Comparison of ENCODE assay signal across 17 mouse cellular contexts in genomic region chr2:173085763-173086162, GRCm38 (mm10). TPM values are rescaled to one million over a fixed set of nuclear protein-coding genes. Genes with fewer than 3 reads are reported as not detected.
DNase-seq lines count a peak whose midpoint lies in the region; ATAC-seq and TF ChIP-seq lines count a peak whose summit lies in the region.
"Had no signal": no experiment of that assay in that cellular context is flagged by ENCODE, and none has a peak within 500 bp of the region (broad histone marks: within the 10 kb centered on the region; RNA-seq: fewer than 3 reads in every experiment).

No protein-coding gene starts in this region.

- no peaks in the 10 kb centered on the region for H3K27me3 ChIP-seq in heart, embryonic 14.5 days (ENCODE audit: control insufficient read depth, insufficient read depth, low read length)
- no peaks in the 10 kb centered on the region for H3K27me3 ChIP-seq in heart, postnatal 0 days (ENCODE audit: control insufficient read depth, insufficient read depth, low read length)
- H3K27me3 ChIP-seq: forebrain, embryonic 13.5 days; neural tube, embryonic 13.5 days had no signal

- no peak for ATAC-seq in heart, embryonic 14.5 days (ENCODE audit: insufficient number of reproducible peaks, insufficient read depth, low FRiP score, low read depth)
- ATAC-seq in heart, postnatal 0 days (ENCODE audit: insufficient read depth, low read depth) = no peak
- ATAC-seq: forebrain, embryonic 13.5 days; liver, postnatal 0 days; midbrain, embryonic 15.5 days had no signal

- no peaks in the 10 kb centered on the region for H3K9me3 ChIP-seq in heart, embryonic 14.5 days (ENCODE audit: control insufficient read depth, low read length)
- H3K9me3 ChIP-seq in heart, postnatal 0 days (replicated peaks; ENCODE audit: control insufficient read depth, low read length) = no peaks in the 10 kb centered on the region
- H3K9me3 ChIP-seq: forebrain, embryonic 13.5 days; hindbrain, embryonic 13.5 days; midbrain, embryonic 15.5 days; neural tube, embryonic 13.5 days had no signal

- H3K4me1 ChIP-seq in heart, embryonic 14.5 days (ENCODE audit: control insufficient read depth in 2 of 2, insufficient read depth in 2 of 2, low read length in 2 of 2) = peaks cover 28 to 36% of the 10 kb centered on the region in 2 experiments
- peaks cover 18% of the 10 kb centered on the region for H3K4me1 ChIP-seq in heart, postnatal 0 days (ENCODE audit: control insufficient read depth, insufficient read depth)
- H3K4me1 ChIP-seq: forebrain, embryonic 13.5 days; midbrain, embryonic 15.5 days had no signal

- no peak for TF ChIP-seq EP300 in heart, postnatal 0 days (IDR thresholded peaks at IDR 0.05; ENCODE audit: low read depth)

- DNase-seq in heart, postnatal 36 days = no peak
- DNase-seq in CD8-positive naive resting alpha-beta T cell, adult 2 months (ENCODE audit: low read depth in 2 of 2, low spot score in 2 of 2) = peak; percentile 82 to 85
- no peak for DNase-seq in heart, postnatal 0 days (ENCODE audit: low spot score)
- DNase-seq in thymus, postnatal 0 days (ENCODE audit: low spot score) = peak; percentile 91
- DNase-seq in kidney, adult 18-20 months = no peak
- no peak for DNase-seq in frontal cortex, postnatal 14 days (ENCODE audit: low spot score in 2 of 2)
- no peak for DNase-seq in right cerebral cortex, postnatal 14 days
- DNase-seq: adrenal gland, postnatal 36 days; kidney, adult 9 months; liver, postnatal 0 days had no signal

- WGBS in heart, embryonic 14.5 days = 89% methylated on average over 9 of the region's 9 CpGs
- 83% methylated on average over 9 of the region's 9 CpGs for WGBS in heart, postnatal 0 days

- intact Hi-C loops in heart, postnatal 36 days (cut with DNase I) = no loop called here

- no peak for TF ChIP-seq CTCF in heart, postnatal 0 days (IDR thresholded peaks at IDR 0.05; ENCODE audit: low read depth)

- H3K9ac ChIP-seq in heart, embryonic 14.5 days (ENCODE audit: low read length) = no peak overlapping the region
- H3K9ac ChIP-seq in heart, postnatal 0 days (replicated peaks; ENCODE audit: low read depth, low read length) = no peak overlapping the region
- H3K9ac ChIP-seq: forebrain, embryonic 13.5 days; hindbrain, embryonic 13.5 days; liver, postnatal 0 days; midbrain, embryonic 15.5 days; neural tube, embryonic 13.5 days had no signal

- no peak overlapping the region for H3K4me3 ChIP-seq in heart, embryonic 14.5 days (ENCODE audit: control insufficient read depth in 1 of 2, insufficient read depth in 1 of 2, low read depth in 1 of 2, low read length in 2 of 2)
- H3K4me3 ChIP-seq in heart, postnatal 0 days (ENCODE audit: low read depth, low read length) = no peak overlapping the region
- H3K4me3 ChIP-seq: forebrain, embryonic 13.5 days; hindbrain, embryonic 13.5 days; midbrain, embryonic 15.5 days; neural tube, embryonic 13.5 days had no signal

- peak overlapping the region; percentile 8 to 89; a peak in 3 of 4 replicates for H3K27ac ChIP-seq in heart, embryonic 14.5 days (replicated peaks in 1 of 2; ENCODE audit: control insufficient read depth in 1 of 2, insufficient read depth in 1 of 2, low read depth in 2 of 2, low read length in 2 of 2)
- peak overlapping the region; percentile 98 for H3K27ac ChIP-seq in heart, postnatal 0 days (ENCODE audit: low read depth)
- H3K27ac ChIP-seq: forebrain, embryonic 13.5 days; hindbrain, embryonic 13.5 days; midbrain, embryonic 15.5 days; neural tube, embryonic 13.5 days had no signal

- H3K36me3 ChIP-seq in heart, embryonic 14.5 days (ENCODE audit: control insufficient read depth, insufficient read depth, low read length) = no peaks in the 10 kb centered on the region
- H3K36me3 ChIP-seq in heart, postnatal 0 days (replicated peaks; ENCODE audit: control insufficient read depth, insufficient read depth, low read length) = no peaks in the 10 kb centered on the region
- H3K36me3 ChIP-seq: hindbrain, embryonic 13.5 days; midbrain, embryonic 15.5 days; neural tube, embryonic 13.5 days had no signal

- H3K4me2 ChIP-seq in heart, embryonic 14.5 days (ENCODE audit: low read length) = no peak overlapping the region
- no peak overlapping the region for H3K4me2 ChIP-seq in heart, postnatal 0 days (ENCODE audit: low read depth, low read length)
- H3K4me2 ChIP-seq: forebrain, embryonic 13.5 days; hindbrain, embryonic 13.5 days; midbrain, embryonic 15.5 days; neural tube, embryonic 13.5 days had no signal

RNA-seq across cellular contexts. Expression of gene Ctcfl, which starts 33.6 kb away (rescaled TPM):
- polyA plus RNA-seq in heart, embryonic 14.5 days (2014; fragmentation: Nextera tagmentation; extraction: Ambion mirVana) = 0.19 and 0.65 TPM in 2 replicates
- under 1 TPM in 1 of 2 experiments, not detected in 1; 0.14 TPM for total RNA-seq in heart, postnatal 36 days (2021)
- not detected in 2 replicates for total RNA-seq in heart, postnatal 0 days (2014; rRNA removed; ENCODE audit: low replicate concordance)
- polyA plus RNA-seq in heart, postnatal 0 days (2015; fragmentation: Nextera tagmentation; extraction: Ambion mirVana) = 0.22 and 0.26 TPM in 2 replicates
- polyA plus RNA-seq in thymus, postnatal 0 days (2015; fragmentation: Nextera tagmentation; extraction: Ambion mirVana) = 0.21 and 0.26 TPM in 2 replicates
- total RNA-seq: layer of hippocampus, adult 18-20 months had no signal
- polyA plus RNA-seq: limb, embryonic 14.5 days had no signal

Comparison
In these comparisons a context has a peak if more than half of its experiments do, and no peak if none do; other contexts are left out.
1. DNase-seq: peak in CD8-positive naive resting alpha-beta T cell, adult 2 months (2 of 2) and thymus, postnatal 0 days (single experiment); none in heart, postnatal 36 days (0 of 2), heart, postnatal 0 days (single experiment), kidney, adult 18-20 months (single experiment), frontal cortex, postnatal 14 days (0 of 2) and right cerebral cortex, postnatal 14 days (single experiment).